Mouse (Mus musculus): ENCODE results near the gene Klc4. TPM values are rescaled to one million over a fixed set of nuclear protein-coding genes. Genes with fewer than 3 reads are reported as not detected.

Gene Klc4
- polyA plus RNA-seq, 1 experiment: 22.7 TPM

GRCm38 (mm10) chr17:46598963-46599362 lies 46.9 kb downstream of the Klc4 start:
- H3K4me1 ChIP-seq (ENCODE audit: control insufficient read depth, insufficient read depth, low read length): no peaks in the 10 kb centered on the region
- no peak overlapping the region for H3K4me3 ChIP-seq (ENCODE audit: control insufficient read depth, low read depth, low read length)
- H3K27me3 ChIP-seq (ENCODE audit: control insufficient read depth, insufficient read depth, low read length): no peaks in the 10 kb centered on the region
- no peaks in the 10 kb centered on the region for H3K36me3 ChIP-seq (ENCODE audit: control insufficient read depth, insufficient read depth, low read length)
- TF ChIP-seq POLR2A (IDR thresholded peaks at IDR 0.05; ENCODE audit: control insufficient read depth, low read depth, low read length) (no peak), CTCF (IDR thresholded peaks at IDR 0.05; ENCODE audit: control insufficient read depth, insufficient read depth, insufficient replicate concordance, low read depth, low read length) (no peak)
- H3K27ac ChIP-seq (ENCODE audit: control insufficient read depth, insufficient read depth, low read depth, low read length): no peak overlapping the region

- Histone ChIP-seq H3K27me3 (ENCODE audit: control insufficient read depth, insufficient read depth, low read length) (no peaks in the 10 kb centered on the region), H3K36me3 (ENCODE audit: control insufficient read depth, insufficient read depth, low read length) (no peaks in the 10 kb centered on the region), H3K27ac (ENCODE audit: control insufficient read depth, insufficient read depth, low read depth, low read length) (no peak overlapping the region), H3K4me3 (ENCODE audit: control insufficient read depth, low read depth, low read length) (no peak overlapping the region), H3K4me1 (ENCODE audit: control insufficient read depth, insufficient read depth, low read length) (no peaks in the 10 kb centered on the region)
- no peak for TF ChIP-seq POLR2A (IDR thresholded peaks at IDR 0.05; ENCODE audit: control insufficient read depth, low read depth, low read length)
- TF ChIP-seq CTCF (IDR thresholded peaks at IDR 0.05; ENCODE audit: control insufficient read depth, insufficient read depth, insufficient replicate concordance, low read depth, low read length): no peak
Measured at GRCm38 (mm10) chr17:46597956-46598355, 47.9 kb downstream of the Klc4 start.

- Histone ChIP-seq H3K27me3 (ENCODE audit: control insufficient read depth, insufficient read depth, low read length) (no peaks in the 10 kb centered on the region), H3K27ac (ENCODE audit: control insufficient read depth, insufficient read depth, low read depth, low read length) (no peak overlapping the region), H3K4me1 (ENCODE audit: control insufficient read depth, insufficient read depth, low read length) (no peaks in the 10 kb centered on the region), H3K36me3 (ENCODE audit: control insufficient read depth, insufficient read depth, low read length) (no peaks in the 10 kb centered on the region), H3K4me3 (ENCODE audit: control insufficient read depth, low read depth, low read length) (no peak overlapping the region)
- no peak for TF ChIP-seq POLR2A (IDR thresholded peaks at IDR 0.05; ENCODE audit: control insufficient read depth, low read depth, low read length)
- no peak for TF ChIP-seq CTCF (IDR thresholded peaks at IDR 0.05; ENCODE audit: control insufficient read depth, insufficient read depth, insufficient replicate concordance, low read depth, low read length)
Measured at GRCm38 (mm10) chr17:46595336-46595735, 50.5 kb downstream of the Klc4 start.

- Histone ChIP-seq H3K4me3 (ENCODE audit: control insufficient read depth, low read depth, low read length) (no peak overlapping the region), H3K27me3 (ENCODE audit: control insufficient read depth, insufficient read depth, low read length) (no peaks in the 10 kb centered on the region), H3K4me1 (ENCODE audit: control insufficient read depth, insufficient read depth, low read length) (no peaks in the 10 kb centered on the region), H3K36me3 (ENCODE audit: control insufficient read depth, insufficient read depth, low read length) (no peaks in the 10 kb centered on the region), H3K27ac (ENCODE audit: control insufficient read depth, insufficient read depth, low read depth, low read length) (no peak overlapping the region)
- no peak for TF ChIP-seq POLR2A (IDR thresholded peaks at IDR 0.05; ENCODE audit: control insufficient read depth, low read depth, low read length)
- no peak for TF ChIP-seq CTCF (IDR thresholded peaks at IDR 0.05; ENCODE audit: control insufficient read depth, insufficient read depth, insufficient replicate concordance, low read depth, low read length)
Measured at GRCm38 (mm10) chr17:46594606-46595005, 51.2 kb downstream of the Klc4 start.

GRCm38 (mm10) chr17:46593124-46593523 lies 52.7 kb downstream of the Klc4 start:
- H3K4me1 ChIP-seq (ENCODE audit: control insufficient read depth, insufficient read depth, low read length): no peaks in the 10 kb centered on the region
- no peak overlapping the region for H3K4me3 ChIP-seq (ENCODE audit: control insufficient read depth, low read depth, low read length)
- TF ChIP-seq POLR2A (IDR thresholded peaks at IDR 0.05; ENCODE audit: control insufficient read depth, low read depth, low read length): no peak
- TF ChIP-seq CTCF (IDR thresholded peaks at IDR 0.05; ENCODE audit: control insufficient read depth, insufficient read depth, insufficient replicate concordance, low read depth, low read length): no peak
- no peaks in the 10 kb centered on the region for H3K27me3 ChIP-seq (ENCODE audit: control insufficient read depth, insufficient read depth, low read length)
- H3K27ac ChIP-seq (ENCODE audit: control insufficient read depth, insufficient read depth, low read depth, low read length): no peak overlapping the region
- H3K36me3 ChIP-seq (ENCODE audit: control insufficient read depth, insufficient read depth, low read length): no peaks in the 10 kb centered on the region

DNA sequence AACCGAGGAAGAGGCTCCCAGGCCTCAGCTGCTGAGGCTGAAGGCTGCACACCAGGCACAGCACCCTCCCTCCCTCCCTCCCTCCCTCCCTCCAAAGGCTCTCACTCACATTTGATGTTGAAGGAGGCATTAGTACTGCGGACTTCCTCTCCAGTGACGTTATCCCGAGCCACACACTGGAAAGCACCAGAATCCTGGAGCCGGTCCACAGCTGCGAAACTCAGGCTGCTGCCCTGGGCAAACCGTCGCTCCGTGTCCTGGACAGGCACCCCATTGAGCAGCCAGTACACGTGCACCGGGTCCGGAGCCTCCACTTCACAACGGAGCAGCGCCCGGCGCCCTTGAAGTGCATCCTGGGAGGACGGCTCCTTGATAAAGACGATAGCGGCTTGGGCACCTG lies 54.4 kb downstream of the Klc4 start:
- TF ChIP-seq CTCF (IDR thresholded peaks at IDR 0.05; ENCODE audit: control insufficient read depth, insufficient read depth, insufficient replicate concordance, low read depth, low read length): no peak
- no peak for TF ChIP-seq POLR2A (IDR thresholded peaks at IDR 0.05; ENCODE audit: control insufficient read depth, low read depth, low read length)
- no peak overlapping the region for H3K4me3 ChIP-seq (ENCODE audit: control insufficient read depth, low read depth, low read length)
- no peak overlapping the region for H3K27ac ChIP-seq (ENCODE audit: control insufficient read depth, insufficient read depth, low read depth, low read length)
- no peaks in the 10 kb centered on the region for H3K4me1 ChIP-seq (ENCODE audit: control insufficient read depth, insufficient read depth, low read length)
- no peaks in the 10 kb centered on the region for H3K36me3 ChIP-seq (ENCODE audit: control insufficient read depth, insufficient read depth, low read length)
- no peaks in the 10 kb centered on the region for H3K27me3 ChIP-seq (ENCODE audit: control insufficient read depth, insufficient read depth, low read length)

DNA sequence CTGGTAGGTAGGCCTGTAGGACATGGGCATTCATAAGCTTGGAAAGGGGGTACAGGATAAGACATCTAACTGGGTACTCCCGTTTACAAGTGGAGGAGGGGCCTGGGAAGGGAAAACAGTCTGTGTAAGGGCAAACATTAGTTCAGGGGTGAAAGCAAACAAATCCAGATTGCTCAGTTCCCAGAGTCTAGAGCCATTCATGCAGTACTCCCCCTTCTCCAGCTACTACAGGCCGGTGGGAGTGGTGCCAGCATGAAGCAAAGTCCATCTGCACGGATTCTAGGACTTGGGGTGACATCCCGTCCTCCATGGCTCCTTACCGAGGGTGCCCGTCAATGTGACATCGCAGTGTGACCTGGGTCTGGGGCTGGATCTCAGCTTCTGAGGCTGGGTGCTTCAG lies 55.4 kb downstream of the Klc4 start:
- Histone ChIP-seq H3K4me3 (ENCODE audit: control insufficient read depth, low read depth, low read length) (no peak overlapping the region), H3K27ac (ENCODE audit: control insufficient read depth, insufficient read depth, low read depth, low read length) (no peak overlapping the region), H3K27me3 (ENCODE audit: control insufficient read depth, insufficient read depth, low read length) (no peaks in the 10 kb centered on the region), H3K4me1 (ENCODE audit: control insufficient read depth, insufficient read depth, low read length) (no peaks in the 10 kb centered on the region), H3K36me3 (ENCODE audit: control insufficient read depth, insufficient read depth, low read length) (no peaks in the 10 kb centered on the region)
- TF ChIP-seq POLR2A (IDR thresholded peaks at IDR 0.05; ENCODE audit: control insufficient read depth, low read depth, low read length): no peak
- TF ChIP-seq CTCF (IDR thresholded peaks at IDR 0.05; ENCODE audit: control insufficient read depth, insufficient read depth, insufficient replicate concordance, low read depth, low read length): no peak
